Mouse (Mus musculus) MEL (cell line): Measurements from ENCODE around the gene Diras2.

Experiments used
- CHD2 ChIP-seq: IDR thresholded peaks from 2 replicates; pipeline ENCODE4 v1.6.1; 2011; ENCODE audit warnings: low read length, improper control_type of control experiment
- CTCF ChIP-seq, 3 experiments: IDR thresholded peaks in 2 of 3; conservative IDR thresholded peaks in 1 of 3; 2 replicates each; pipeline ENCODE4 v1.5.1; 2011 to 2012; ENCODE audit warnings: low read length in 3 of 3, low read depth in 2 of 3, mild to moderate bottlenecking in 2 of 3, improper control_type of control experiment in 1 of 3, inconsistent platforms in 1 of 3, mixed read lengths in 1 of 3, moderate library complexity in 1 of 3; ENCODE audit not compliant: control insufficient read depth in 1 of 3, insufficient read depth in 1 of 3, poor library complexity in 1 of 3, severe bottlenecking in 1 of 3
- HCFC1 ChIP-seq: IDR thresholded peaks from 2 replicates; pipeline ENCODE4 v1.6.1; 2012; ENCODE audit warnings: low read depth, mild to moderate bottlenecking, inconsistent platforms, low read length, improper control_type of control experiment, moderate library complexity
- NELFE ChIP-seq: IDR thresholded peaks from 2 replicates; pipeline ENCODE4 v1.6.1; 2011; ENCODE audit warnings: low read depth, low read length, improper control_type of control experiment
- POLR2A ChIP-seq, 2 experiments: IDR thresholded peaks; 2 replicates each; pipeline ENCODE4 v1.6.1; 2011 to 2012; ENCODE audit warnings: low read length in 2 of 2, mild to moderate bottlenecking in 2 of 2, control low read depth in 1 of 2, improper control_type of control experiment in 1 of 2, low read depth in 1 of 2, moderate library complexity in 1 of 2; ENCODE audit not compliant: control insufficient read depth in 1 of 2, insufficient read depth in 1 of 2, poor library complexity in 1 of 2
- TBP ChIP-seq: IDR thresholded peaks from 2 replicates; pipeline ENCODE4 v1.8.0; 2011; ENCODE audit warnings: low read depth, low read length, improper control_type of control experiment
- USF1 ChIP-seq: IDR thresholded peaks from 2 replicates; pipeline ENCODE4 v1.6.1; 2014; ENCODE audit warnings: low read depth, mild to moderate bottlenecking, inconsistent platforms, low read length, improper control_type of control experiment, moderate library complexity
- USF2 ChIP-seq, 2 experiments: IDR thresholded peaks; 2 replicates each; pipeline ENCODE4 v1.6.1; 2011 to 2012; ENCODE audit warnings: improper control_type of control experiment in 2 of 2, low read length in 2 of 2, borderline replicate concordance in 1 of 2, inconsistent platforms in 1 of 2, low read depth in 1 of 2, mild to moderate bottlenecking in 1 of 2; ENCODE audit not compliant: insufficient read depth in 1 of 2

DNA sequence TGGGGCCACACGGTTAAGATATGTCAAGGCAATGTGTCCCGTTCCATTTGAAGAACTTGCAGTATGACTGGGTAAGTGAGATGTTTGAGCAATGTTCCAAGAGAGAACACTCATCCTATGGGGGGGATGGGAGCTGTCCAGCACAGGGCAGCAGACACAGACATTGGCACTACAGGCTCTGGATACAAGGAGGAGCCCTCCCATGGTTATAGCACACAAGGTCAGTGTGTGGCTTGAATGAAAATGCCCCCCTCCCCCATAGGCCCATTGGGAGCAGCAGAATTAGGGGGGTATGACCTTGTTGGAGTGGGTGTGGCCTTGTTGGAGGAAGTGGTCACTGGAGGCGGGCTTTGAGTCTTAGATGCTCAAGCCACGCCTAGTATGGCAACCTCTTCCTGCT, 12.7 kb downstream of the Diras2 start:
- TF ChIP-seq POLR2A (IDR thresholded peaks at IDR 0.05; ENCODE audit: control insufficient read depth in 1 of 2, insufficient read depth in 1 of 2, low read depth in 1 of 2, low read length in 2 of 2, poor library complexity in 1 of 2) (no peak), USF2 (IDR thresholded peaks at IDR 0.05; ENCODE audit: borderline replicate concordance in 1 of 2, insufficient read depth in 1 of 2, low read depth in 1 of 2, low read length in 2 of 2) (no peak), CHD2 (no peak), NELFE (no peak), HCFC1 (no peak), USF1 (no peak), CTCF (IDR thresholded peaks at IDR 0.05 in 2 of 3, conservative IDR thresholded peaks at IDR 0.05 in 1 of 3; ENCODE audit: control insufficient read depth in 1 of 3, insufficient read depth in 1 of 3, low read depth in 2 of 3, low read length in 3 of 3, poor library complexity in 1 of 3, severe bottlenecking in 1 of 3) (no peak), TBP (no peak)
